Mouse (Mus musculus) embryo, embryonic 11 days (tissue): ENCODE results near the gene Phldb2.

ENCODE experiments used
- DNase-seq: peaks from one replicate; pipeline ENCODE4 v3.0.0-alpha.2; 2015

The Phldb2 gene

GRCm38 (mm10) chr16:45837541-45838342 is 115.7 kb downstream of the Phldb2 start:
- DNase-seq, result no peak

- DNase-seq, result no peak
These were observed 120.7 kb downstream of the Phldb2 start for GRCm38 (mm10) chr16:45832747-45833108.

GRCm38 (mm10) chr16:45832061-45832746 is 121.2 kb downstream of the Phldb2 start:
- DNase-seq, result peak; percentile 48

DNA sequence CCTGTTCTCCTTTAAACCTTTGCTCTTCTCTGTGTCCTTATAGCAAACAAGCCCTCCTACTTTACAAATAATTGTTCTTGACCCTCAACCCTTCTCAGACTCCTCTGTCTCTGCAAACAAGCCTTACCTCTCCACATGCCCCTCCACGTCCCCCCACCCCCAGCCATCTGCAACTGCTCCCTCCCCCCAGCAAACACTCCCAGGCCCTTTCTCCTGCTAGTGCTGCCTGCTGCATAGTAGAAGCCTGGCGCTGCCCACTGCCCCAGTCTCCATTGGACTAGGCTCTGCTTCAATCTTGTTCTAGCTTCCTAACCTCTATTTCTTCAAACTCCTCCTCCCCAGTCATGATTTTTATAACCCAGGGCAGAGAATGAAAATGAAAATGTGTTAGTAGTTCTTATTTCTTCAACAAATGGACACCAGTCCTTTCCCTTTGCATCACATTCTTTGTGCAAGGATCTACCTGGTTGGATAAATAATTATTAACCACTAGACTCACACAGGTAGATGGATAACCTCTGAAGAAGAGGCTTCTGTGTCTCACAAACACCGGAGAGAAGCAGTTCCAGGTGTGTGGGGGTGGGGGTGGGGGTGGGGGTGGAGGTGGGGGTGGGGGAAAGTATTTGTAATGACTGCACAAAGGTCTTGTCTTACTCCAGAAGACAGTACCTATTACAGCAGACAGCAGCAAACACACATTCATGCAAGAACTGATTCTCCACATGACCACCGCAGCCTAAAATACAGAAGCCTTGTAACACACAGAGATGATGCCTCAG is 122.1 kb downstream of the Phldb2 start:
- DNase-seq, result no peak

GRCm38 (mm10) chr16:45830096-45830866 is 123.1 kb downstream of the Phldb2 start:
- DNase-seq, result peak; percentile 37

DNA sequence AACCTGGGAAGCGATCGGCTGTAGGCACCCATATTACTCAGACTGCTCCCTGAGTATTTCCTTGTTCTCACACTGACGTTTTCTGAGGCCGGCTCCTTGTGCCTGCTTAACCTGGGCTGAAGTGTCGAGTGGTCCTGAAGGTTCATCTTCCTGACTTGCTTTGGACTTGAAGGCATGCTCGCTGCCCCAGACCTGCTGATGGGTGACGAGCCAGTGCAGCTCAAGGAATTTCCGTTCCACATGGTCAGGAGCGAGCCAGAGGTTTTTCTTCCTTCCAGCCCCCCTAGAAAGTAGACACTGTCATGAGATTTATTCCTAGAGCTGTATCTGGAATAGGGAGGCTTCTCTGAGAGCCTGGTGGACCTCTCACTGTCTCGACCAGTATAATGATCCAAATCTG is 128.1 kb downstream of the Phldb2 start:
- no peak for DNase-seq

GRCm38 (mm10) chr16:45824025-45824424 is 129.4 kb downstream of the Phldb2 start:
- DNase-seq, result no peak

DNA sequence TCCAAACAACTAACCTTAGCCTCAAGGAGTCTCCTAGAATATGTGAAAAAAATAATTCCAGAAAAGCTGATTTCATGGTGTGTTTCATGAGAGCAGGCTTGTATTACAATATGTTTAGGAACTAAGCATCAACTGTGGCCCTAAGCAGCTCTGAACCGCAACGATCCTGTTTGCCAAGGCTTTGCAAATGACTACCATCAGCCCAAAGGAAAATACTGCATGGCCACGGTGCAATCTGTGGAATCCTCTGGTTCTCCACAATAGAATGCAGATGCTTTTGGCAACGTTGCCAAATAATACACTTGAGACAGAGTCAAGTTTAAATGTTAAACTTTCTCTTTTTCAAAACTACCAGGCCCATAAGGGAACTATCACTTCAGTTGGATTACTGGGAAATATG is 133.5 kb downstream of the Phldb2 start:
- no peak for DNase-seq

- no peak for DNase-seq
These were observed 135.6 kb downstream of the Phldb2 start for GRCm38 (mm10) chr16:45817795-45818194.

DNA sequence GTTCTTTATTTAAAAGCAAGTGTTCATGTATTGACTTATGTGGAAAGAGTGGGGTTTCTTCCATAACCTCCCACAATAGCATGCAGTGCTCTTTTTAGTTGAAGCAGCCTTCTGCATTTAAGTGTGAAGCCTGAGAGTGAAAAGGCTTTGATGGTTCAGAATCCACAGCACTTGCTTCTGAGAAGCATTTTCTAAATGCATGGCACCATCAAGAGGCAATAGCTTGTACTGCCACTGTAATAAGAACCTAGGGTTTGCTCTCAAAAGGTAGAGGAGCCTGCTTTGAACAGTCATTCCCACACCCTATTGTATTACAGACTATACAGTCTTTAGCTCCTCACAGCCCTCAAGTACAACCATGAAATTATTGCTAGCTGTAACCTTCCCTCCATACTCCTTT is 136.7 kb downstream of the Phldb2 start:
- DNase-seq, result no peak

DNA sequence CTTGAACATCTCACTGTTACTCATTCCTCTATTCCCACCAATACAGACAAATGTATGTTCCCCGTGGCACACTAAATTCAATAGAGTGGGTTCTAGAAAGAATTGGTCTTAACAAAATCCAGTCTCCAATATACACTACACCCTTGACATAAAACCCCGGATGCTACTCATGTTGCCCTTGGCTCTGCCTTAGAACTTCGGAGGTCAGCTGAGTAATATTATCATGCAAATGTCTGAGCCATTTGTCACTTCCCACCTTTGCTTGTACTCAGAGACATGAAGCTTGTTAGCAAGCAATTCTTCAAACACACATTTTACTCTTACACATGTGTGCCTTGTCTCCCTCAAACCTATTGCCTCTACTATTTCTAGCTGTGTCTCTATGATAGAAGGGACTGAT is 138.8 kb downstream of the Phldb2 start:
- no peak for DNase-seq

DNA sequence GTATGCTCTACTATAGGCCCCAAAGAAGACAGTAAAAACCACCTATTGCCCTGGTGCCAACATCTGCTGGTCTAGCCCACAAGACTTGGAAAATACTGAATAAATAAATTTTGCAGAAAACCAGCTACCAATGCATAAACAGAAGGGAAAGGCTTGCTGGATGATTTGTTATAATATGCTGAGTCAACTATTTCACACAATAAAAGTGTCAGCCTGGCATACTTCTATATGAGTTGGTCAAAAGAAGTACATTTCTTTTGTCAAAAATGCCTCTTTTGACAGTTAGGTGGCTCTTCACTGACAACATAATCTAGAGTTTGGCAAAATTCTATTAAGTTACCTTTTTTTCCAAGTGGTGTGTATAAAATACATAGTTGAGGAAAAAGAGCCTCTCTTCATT is 141.6 kb downstream of the Phldb2 start:
- no peak for DNase-seq

- no peak for DNase-seq
These were observed 142.5 kb downstream of the Phldb2 start for GRCm38 (mm10) chr16:45810829-45811326.

- DNase-seq, result peak; percentile 37
These were observed 143.2 kb downstream of the Phldb2 start for GRCm38 (mm10) chr16:45810155-45810554.

GRCm38 (mm10) chr16:45804708-45805107 is 148.7 kb downstream of the Phldb2 start:
- DNase-seq, result no peak

DNA sequence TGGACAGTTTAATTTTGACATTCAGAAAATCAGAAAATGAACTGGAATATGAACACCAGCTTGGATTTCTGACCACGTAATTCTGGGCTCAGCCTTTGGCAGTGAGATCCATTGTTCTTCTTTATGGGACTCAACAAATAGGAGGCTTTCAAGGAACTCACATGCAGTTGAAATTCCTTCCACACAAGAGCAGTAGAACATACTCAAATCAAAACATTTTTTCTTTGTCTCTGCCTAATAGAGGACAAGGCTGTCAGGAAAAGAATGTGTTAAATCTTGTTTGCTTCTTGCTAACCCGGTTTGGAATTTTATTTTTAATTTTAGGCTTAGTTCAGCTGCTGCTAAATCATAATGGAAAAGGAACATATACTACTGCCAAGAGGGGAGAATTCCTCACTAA is 153.0 kb downstream of the Phldb2 start:
- DNase-seq, result no peak

- no peak for DNase-seq
These were observed 154.2 kb downstream of the Phldb2 start for GRCm38 (mm10) chr16:45799150-45799549.

- no peak for DNase-seq
These were observed 154.8 kb downstream of the Phldb2 start for GRCm38 (mm10) chr16:45798591-45798990.

- peak; percentile 23 for DNase-seq
These were observed 156.6 kb downstream of the Phldb2 start for GRCm38 (mm10) chr16:45796815-45797214.

DNA sequence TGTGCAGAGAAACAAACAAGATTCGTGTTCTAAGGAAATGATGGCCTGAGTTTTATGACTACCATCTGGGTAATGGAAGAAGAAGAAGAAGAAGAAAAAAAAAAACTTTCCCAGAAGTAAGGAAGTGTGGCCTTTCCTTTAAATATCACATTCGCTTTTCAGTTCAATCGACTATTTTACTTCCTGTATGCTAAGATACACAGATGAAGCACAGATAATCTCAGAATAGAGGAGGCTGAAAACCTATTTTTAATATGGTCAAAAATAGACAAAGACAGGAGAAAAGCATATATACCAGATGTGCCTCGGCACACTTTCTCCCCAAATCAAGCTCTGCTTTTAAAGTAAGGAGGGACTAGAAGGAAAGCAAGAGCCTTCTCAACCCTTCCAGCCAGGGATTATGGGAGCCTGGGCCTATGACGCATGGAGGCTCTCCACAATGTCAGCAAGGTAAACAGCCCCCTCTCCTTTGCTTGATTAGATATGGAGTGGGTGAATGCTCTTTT is 158.2 kb downstream of the Phldb2 start:
- no peak for DNase-seq

DNA sequence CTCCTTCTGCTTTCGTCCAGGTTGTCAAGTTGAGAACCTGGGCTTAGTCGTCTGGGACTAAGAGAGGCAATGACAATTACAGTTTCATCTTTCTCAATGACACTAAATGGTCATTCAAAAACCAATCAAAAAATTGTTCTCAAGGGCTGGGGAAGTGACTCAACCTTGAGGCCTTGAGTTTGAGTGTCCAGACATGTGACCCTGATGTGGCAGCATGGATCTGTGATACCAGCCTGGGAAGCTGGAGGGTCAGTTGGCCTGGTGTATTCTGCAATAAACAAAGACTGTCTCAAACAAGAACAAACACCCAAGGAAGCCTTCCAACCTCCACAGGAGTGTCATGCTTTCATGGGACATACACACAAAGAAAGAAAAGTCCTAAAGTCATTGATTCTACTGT is 160.6 kb downstream of the Phldb2 start:
- no peak for DNase-seq

- no peak for DNase-seq
These were observed 162.1 kb downstream of the Phldb2 start for GRCm38 (mm10) chr16:45791286-45791685.
